Mouse (Mus musculus) cerebellum, adult 11 months (tissue): ENCODE measurements around the gene Atp1a4.

Source experiments
- DNase-seq: peaks from one replicate; pipeline ENCODE4 v3.0.0; 2022

The Atp1a4 gene

DNA sequence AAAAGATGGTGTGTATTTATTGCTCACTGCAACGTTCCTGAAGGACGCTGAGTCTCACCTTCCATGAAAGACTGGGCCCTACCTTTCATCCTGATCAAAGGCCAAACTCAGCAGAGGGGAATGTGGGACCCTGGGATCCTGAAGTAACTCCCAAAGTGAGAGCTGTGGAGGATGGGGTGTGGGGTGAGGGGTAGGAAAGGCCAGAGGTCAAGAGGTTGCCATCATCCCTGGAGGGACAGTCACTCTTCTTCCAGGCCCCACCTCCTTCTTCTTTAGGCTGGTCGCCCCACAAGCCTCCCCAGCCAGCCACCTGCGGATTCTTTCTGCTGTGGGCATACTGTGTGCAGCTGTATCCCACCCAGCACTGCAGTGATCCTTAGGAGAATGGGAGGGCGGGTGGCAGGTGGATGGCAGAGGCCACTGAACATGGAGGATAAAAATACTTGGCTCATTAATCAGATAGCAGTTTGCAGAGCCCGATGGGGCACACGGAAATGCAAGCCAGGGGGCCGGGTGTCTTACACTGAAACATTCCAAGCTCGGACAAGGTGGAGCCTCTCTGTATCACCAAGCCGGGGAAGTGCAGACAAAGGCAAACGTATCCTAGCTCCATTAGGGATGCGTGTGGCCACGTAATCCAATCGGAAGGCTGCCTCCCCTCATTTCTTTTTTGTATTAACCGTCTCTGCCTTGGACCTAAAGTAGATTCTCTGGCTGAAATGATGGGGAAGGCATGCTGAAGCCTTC is 39.9 kb downstream of the Atp1a4 start:
- no peak for DNase-seq

DNA sequence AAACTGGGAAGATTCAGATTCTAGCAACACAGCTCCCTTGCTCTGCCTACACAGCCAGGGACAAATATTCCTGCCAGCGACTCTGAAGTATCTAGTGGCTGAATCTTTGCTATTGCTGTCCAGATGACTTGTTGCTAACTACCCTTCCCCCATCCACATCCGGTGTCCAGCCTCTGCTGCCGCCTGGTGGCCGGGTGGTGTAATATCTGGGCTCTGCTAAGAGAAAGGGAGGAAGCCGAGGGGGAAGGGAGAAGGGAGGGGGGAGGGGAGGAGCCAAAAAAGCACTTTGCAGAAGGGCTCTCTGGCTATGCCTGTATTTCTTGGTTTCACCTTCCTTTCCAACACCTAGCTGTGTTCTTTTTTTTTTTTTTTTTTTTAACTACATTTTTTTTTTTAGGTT is 41.1 kb downstream of the Atp1a4 start:
- DNase-seq: peak; percentile 87

DNA sequence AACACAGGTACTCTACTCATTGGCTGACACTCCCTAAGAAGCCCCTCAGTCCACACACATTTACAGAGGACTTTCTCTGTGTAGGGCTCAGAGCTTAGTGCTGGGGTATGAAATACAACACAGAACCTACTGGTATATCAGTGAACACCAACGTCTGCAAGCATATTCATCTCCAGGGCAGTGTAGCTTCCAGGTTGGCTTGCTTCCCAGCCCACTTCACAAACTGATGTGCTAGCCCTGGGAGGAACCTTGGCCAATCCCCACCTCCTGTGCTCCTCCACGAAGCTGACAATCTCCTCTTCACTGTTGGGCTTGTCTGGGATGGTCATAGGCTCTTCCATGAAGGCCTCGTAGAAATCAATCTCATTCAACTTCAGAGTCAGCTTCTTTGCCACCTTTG is 43.5 kb downstream of the Atp1a4 start:
- DNase-seq: no peak

GRCm38 (mm10) chr1:172213771-172214170 is 44.4 kb downstream of the Atp1a4 start:
- DNase-seq: no peak

DNA sequence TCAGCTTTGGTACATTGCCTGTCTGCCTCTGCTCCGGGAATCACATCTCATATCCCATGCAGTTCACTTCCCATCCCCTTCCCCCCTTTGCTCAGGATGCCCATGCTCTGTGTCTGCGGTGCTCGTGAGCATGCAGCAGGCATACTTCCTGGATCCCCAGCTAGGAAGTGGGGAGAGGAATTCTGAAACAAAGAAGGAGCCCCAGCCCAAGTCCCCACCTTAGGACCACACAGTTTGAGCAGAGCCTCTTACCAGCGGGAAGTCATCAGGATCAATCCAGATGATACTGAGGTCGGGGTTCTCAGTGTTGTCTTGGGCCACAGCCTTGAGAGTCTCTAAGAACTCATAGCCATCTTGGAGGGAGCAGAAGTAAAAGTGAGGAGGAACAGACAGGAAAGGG is 45.4 kb downstream of the Atp1a4 start:
- DNase-seq: no peak

- DNase-seq: peak; percentile 60
These were observed 51.1 kb downstream of the Atp1a4 start for GRCm38 (mm10) chr1:172207111-172207584.

- DNase-seq: peak; percentile 86
These were observed 51.9 kb downstream of the Atp1a4 start, which contains the start of gene Pea15a for GRCm38 (mm10) chr1:172206141-172206917. Gene Pea15a (minus strand): TSS chr1:172206804.

DNA sequence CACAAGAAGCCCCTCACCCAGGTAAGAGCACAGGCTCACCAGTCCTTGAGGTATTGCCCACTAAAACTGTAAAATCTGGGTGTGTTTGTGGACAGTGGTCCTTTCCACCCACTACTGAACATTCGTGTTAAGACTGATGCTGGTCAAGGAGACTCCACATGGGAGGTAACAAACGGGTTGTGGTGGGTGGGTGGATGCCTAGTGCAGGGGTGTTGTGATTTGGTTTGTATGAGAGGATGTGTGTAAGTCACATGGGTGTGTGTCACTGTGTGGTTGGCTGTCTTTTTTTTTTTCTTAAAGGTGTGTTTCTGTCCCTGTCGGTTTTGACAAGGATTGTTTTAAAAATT is 52.5 kb downstream of the Atp1a4 start:
- DNase-seq: no peak

- peak; percentile 65 for DNase-seq
These were observed 53.1 kb downstream of the Atp1a4 start for GRCm38 (mm10) chr1:172204814-172205740.

- DNase-seq: peak; percentile 34
These were observed 54.0 kb downstream of the Atp1a4 start for GRCm38 (mm10) chr1:172204033-172204813.

- peak; percentile 23 for DNase-seq
These were observed 54.6 kb downstream of the Atp1a4 start for GRCm38 (mm10) chr1:172203566-172203965.

DNA sequence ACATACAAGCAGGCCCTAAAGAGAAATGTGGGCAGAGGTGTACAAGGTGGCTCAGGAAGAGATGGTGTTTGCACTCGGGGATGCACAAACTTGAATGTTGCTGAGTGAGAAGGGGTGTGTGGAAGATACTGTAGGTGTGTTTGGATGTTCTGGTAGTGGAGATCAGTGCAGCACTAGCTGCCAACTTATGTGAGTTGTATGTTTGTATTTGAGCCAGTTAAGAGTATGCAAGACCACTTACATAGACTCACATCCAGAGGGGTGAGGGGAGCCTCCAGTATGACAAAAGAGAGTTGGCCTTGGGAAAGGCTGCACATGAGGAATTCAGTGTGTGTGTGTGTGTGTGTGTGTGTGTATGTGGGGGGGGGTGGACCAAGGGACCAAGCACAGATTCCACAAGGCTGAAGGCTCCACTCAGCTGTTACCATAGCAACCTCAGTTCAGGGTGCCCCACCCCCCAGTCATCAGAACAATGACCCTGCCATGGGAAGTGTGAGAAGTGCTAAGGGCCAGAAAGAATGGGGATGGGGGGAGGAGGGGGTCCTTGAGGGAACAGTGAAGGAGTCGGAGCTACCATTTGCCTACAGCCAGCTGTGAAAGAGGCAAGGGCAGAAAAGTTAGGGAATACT is 55.2 kb downstream of the Atp1a4 start:
- peak; percentile 37 for DNase-seq

DNA sequence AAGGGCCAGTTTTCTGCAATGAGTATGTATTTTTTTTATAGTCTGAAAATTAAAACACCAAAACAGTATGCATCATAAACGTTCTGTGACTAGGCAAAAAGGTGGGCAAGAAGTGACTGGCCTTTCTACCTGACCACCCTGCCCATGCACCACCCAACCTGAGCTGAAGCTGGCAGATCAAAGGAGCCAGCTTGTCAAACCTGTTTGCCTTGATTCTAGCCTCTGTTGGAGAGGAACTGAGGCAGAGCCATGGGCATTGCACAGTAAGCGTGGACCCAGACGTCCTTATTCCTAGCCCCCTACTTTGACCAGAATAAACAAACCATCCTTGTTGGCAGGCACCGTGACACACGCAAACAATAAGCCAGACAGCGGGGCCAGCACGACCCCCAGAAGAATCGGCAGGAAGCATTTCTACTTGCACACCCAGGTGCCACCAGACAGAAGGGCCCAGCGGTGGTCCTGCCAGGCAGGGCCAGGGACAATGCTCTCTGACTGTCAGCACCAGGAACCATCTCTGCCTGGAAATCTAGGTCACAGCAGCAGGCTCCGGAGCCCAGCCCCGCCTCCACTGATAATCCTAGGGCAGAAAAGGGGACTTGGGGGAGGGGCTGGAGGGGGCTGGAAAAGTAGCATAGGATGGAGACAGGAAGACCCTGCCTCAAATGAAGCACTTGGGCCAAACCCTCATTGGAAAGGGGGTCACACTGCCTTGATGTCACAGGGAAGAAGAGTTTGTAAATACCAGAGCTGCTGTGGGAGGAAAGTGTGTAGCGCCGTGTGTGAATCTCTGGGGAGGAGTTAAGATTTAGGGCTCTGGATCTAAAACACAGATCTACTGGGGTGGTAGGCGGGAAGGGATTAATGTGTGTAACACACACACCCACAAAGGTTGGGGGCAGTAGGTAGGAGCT is 56.0 kb downstream of the Atp1a4 start:
- peak; percentile 81 for DNase-seq

GRCm38 (mm10) chr1:172200871-172201447 is 57.3 kb downstream of the Atp1a4 start:
- peak; percentile 63 for DNase-seq

DNA sequence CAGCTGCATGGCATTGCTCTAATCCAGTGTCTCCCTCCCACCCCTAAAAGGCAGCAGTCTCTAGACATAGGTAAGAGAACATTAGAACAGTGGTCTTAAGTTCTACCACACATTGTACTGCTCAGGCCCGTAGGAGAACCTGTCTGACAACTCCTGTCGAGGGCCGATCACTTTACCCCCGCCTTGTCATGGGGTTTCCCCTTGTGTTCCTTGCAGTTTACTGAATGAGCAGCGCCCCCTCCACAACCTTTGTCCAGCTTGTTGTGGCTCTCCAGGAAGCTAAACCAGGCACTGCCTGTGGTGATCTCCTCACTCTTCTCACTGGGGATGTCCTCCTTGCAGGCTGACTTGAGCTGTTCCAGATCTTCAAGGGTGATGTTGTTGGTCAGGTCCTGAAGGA is 58.1 kb downstream of the Atp1a4 start:
- no peak for DNase-seq

DNA sequence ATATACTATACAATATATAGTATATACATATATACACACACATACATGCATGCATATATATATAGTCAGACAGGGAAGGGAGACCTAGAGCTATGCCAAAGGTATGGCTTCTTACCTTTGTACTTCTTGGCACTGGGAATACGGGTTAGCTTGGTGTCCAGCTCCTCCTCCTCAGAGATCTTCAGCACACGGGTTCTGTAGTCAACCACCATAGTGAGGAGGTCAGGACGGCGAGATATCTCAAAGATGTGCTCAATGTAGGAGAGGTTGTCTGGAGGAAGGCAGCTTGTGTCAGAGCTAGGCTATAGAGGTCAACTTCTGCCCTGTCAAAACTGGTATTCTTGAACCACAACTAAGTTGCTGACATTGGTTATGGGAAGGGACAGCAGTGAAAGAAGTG is 59.2 kb downstream of the Atp1a4 start:
- no peak for DNase-seq

DNA sequence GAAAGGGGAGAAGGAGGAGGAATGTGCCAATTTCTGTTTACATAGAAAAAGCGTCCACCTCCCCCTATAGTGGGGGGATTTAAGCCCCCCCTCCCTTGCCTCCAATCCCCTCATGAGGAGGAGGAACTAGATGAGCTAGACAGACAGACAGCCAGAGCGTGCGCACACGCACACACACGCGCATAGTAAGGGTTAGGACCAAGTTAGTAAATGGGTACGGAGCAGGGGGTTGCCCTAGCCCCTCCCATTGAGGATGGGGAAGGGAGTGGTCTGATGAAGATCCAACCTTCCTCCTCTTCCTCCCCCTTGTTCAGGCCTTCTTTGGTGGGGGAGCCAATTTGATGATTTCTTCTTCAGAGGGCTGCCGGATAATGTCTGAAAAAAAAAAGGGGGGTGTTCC is 59.9 kb downstream of the Atp1a4 start:
- no peak for DNase-seq

GRCm38 (mm10) chr1:172197851-172198250 is 60.4 kb downstream of the Atp1a4 start:
- peak; percentile 58 for DNase-seq

DNA sequence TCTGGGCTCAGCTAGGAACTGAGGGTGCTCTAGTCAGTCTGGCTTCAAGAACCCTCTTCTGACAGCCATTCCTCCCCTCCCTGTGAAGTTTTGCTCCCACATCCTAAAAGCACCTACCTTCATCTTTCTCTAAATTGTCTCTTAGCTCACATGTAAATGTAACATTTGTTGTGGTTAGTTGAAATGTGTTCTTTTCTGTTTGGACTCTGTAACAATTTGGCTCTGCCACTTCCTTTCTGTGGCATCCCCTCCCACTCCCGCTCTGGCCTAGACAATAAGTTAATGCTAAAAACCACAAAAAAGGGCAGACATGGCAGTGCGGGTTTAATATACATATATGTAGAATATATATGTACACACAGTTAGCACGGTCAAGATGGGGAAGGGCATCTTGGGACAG is 61.1 kb downstream of the Atp1a4 start:
- no peak for DNase-seq

GRCm38 (mm10) chr1:172194435-172194834 is 63.8 kb downstream of the Atp1a4 start:
- DNase-seq: no peak
